Mouse (Mus musculus) left cerebral cortex, adult 9 months (tissue): ENCODE measurements around the gene Ankzf1.

Experiments used
- DNase-seq, 2 experiments: peaks; one replicate each; pipeline ENCODE4 v3.0.0; 2022; ENCODE audit warnings: low spot score in 2 of 2

Gene Ankzf1

GRCm38 (mm10) chr1:75187914-75188483, 4.0 kb upstream of the Ankzf1 start:
- no peak for DNase-seq

- no peak for DNase-seq
Observed at GRCm38 (mm10) chr1:75190577-75190976, 1.4 kb upstream of the Ankzf1 start.

- DNase-seq: no peak
Observed at GRCm38 (mm10) chr1:75191258-75191621, 711 bp upstream of the Ankzf1 start.

GRCm38 (mm10) chr1:75192452-75192851, 501 bp downstream of the Ankzf1 start:
- DNase-seq: no peak

- no peak for DNase-seq
Observed at GRCm38 (mm10) chr1:75201236-75201635, 9.3 kb downstream of the Ankzf1 start.

- DNase-seq: no peak
Observed at GRCm38 (mm10) chr1:75208967-75209678, 17.2 kb downstream of the Ankzf1 start.

GRCm38 (mm10) chr1:75210136-75211087, 18.5 kb downstream of the Ankzf1 start, which contains the start of the genes Glb1l and Stk16:
Gene Glb1l, minus strand, starts transcription at chr1:75210813.
Gene Stk16, plus strand, starts transcription at chr1:75210838.
- peak; percentile 87 to 96 for DNase-seq

- no peak for DNase-seq
Observed at GRCm38 (mm10) chr1:75211141-75211708, 19.3 kb downstream of the Ankzf1 start.

GRCm38 (mm10) chr1:75212542-75212941, 20.6 kb downstream of the Ankzf1 start:
- DNase-seq: no peak

- DNase-seq: no peak
Observed at GRCm38 (mm10) chr1:75213096-75213495, 21.1 kb downstream of the Ankzf1 start.

- DNase-seq: no peak
Observed at GRCm38 (mm10) chr1:75214442-75214841, 22.5 kb downstream of the Ankzf1 start.

GRCm38 (mm10) chr1:75214886-75215285, 22.9 kb downstream of the Ankzf1 start:
- peak in 1 of 2 experiments; percentile 54 for DNase-seq

GRCm38 (mm10) chr1:75215785-75216184, 23.8 kb downstream of the Ankzf1 start:
- DNase-seq: no peak

- no peak for DNase-seq
Observed at GRCm38 (mm10) chr1:75216797-75217585, 25.0 kb downstream of the Ankzf1 start.

GRCm38 (mm10) chr1:75217893-75218226, 25.9 kb downstream of the Ankzf1 start:
- DNase-seq: no peak

- DNase-seq: peak; percentile 40 to 85
Observed at GRCm38 (mm10) chr1:75218227-75219001, 26.5 kb downstream of the Ankzf1 start.

- DNase-seq: peak; percentile 82 to 94
Observed at GRCm38 (mm10) chr1:75219078-75219477, 27.1 kb downstream of the Ankzf1 start.

- no peak for DNase-seq
Observed at GRCm38 (mm10) chr1:75219531-75219930, 27.6 kb downstream of the Ankzf1 start, which contains the start of gene Tuba4a. Gene Tuba4a, minus strand, starts transcription at chr1:75219865.

- DNase-seq: no peak
Observed at GRCm38 (mm10) chr1:75221538-75221937, 29.6 kb downstream of the Ankzf1 start.

- DNase-seq: no peak
Observed at GRCm38 (mm10) chr1:75222926-75223325, 31.0 kb downstream of the Ankzf1 start.
